Mouse (Mus musculus): ENCODE data around the gene Brsk1. TPM values are rescaled to one million over a fixed set of nuclear protein-coding genes. Genes with fewer than 3 reads are reported as not detected.

Brsk1 gene
- 1.7 TPM in 2 replicates for polyA plus RNA-seq (2014; fragmentation: Nextera tagmentation; extraction: Ambion mirVana)

GRCm38 (mm10) chr7:4690387-4690786 lies at the start of gene Brsk1:
Brsk1 (plus strand) TSS chr7:4690604.
- peak; percentile 39; the same call in 1 of the 2 replicates for ATAC-seq (replicated peaks; ENCODE audit: insufficient number of reproducible peaks, low FRiP score, low TSS enrichment)
- peak within 1 kb of the TSS; percentile 79 for H3K4me3 ChIP-seq (ENCODE audit: low read depth, low read length)
- H3K36me3 ChIP-seq (ENCODE audit: control insufficient read depth, insufficient read depth, low read length): 0 out of 2 replicates have a peak, but pooled peaks cover 2% of the 10 kb centered on the region
- peaks cover 7% of the 10 kb centered on the region for H3K4me1 ChIP-seq (ENCODE audit: control insufficient read depth, insufficient read depth, low read length)
- 0% methylated on average over 10 of the region's 18 CpGs for WGBS (ENCODE audit: insufficient replicate concordance)
- no peaks in the 10 kb centered on the region for H3K9me3 ChIP-seq (replicated peaks; ENCODE audit: control insufficient read depth, low read length)
- H3K9ac ChIP-seq (ENCODE audit: low read depth, low read length): peak within 1 kb of the TSS; percentile 88
- H3K27me3 ChIP-seq (ENCODE audit: control insufficient read depth, insufficient read depth, low read length): no peaks in the 10 kb centered on the region
- H3K27ac ChIP-seq (ENCODE audit: low read depth, low read length): peak within 1 kb of the TSS; percentile 71; the same call in 1 of the 2 replicates
- H3K4me2 ChIP-seq: peak within 1 kb of the TSS; percentile 85

- Histone ChIP-seq H3K9me3 (replicated peaks; ENCODE audit: control insufficient read depth, low read length) (no peaks in the 10 kb centered on the region), H3K27me3 (ENCODE audit: control insufficient read depth, insufficient read depth, low read length) (no peaks in the 10 kb centered on the region), H3K4me3 (ENCODE audit: low read depth, low read length) (no peak overlapping the region), H3K9ac (ENCODE audit: low read depth, low read length) (no peak overlapping the region), H3K36me3 (ENCODE audit: control insufficient read depth, insufficient read depth, low read length) (peaks cover 49% of the 10 kb centered on the region), H3K27ac (ENCODE audit: low read depth, low read length) (no peak overlapping the region), H3K4me1 (ENCODE audit: control insufficient read depth, insufficient read depth, low read length) (no peaks in the 10 kb centered on the region), H3K4me2 (no peak overlapping the region)
- 84% methylated on average over 11 of the region's 11 CpGs for WGBS (ENCODE audit: insufficient replicate concordance)
- ATAC-seq (replicated peaks; ENCODE audit: insufficient number of reproducible peaks, low FRiP score, low TSS enrichment): no peak
Measured at GRCm38 (mm10) chr7:4641155-4641554, 49.2 kb upstream of the Brsk1 start.

- peaks cover 45% of the 10 kb centered on the region for H3K36me3 ChIP-seq (ENCODE audit: control insufficient read depth, insufficient read depth, low read length)
- H3K27me3 ChIP-seq (ENCODE audit: control insufficient read depth, insufficient read depth, low read length): no peaks in the 10 kb centered on the region
- peaks cover under 1% of the 10 kb centered on the region for H3K4me1 ChIP-seq (ENCODE audit: control insufficient read depth, insufficient read depth, low read length)
- H3K27ac ChIP-seq (ENCODE audit: low read depth, low read length): no peak overlapping the region
- H3K4me3 ChIP-seq (ENCODE audit: low read depth, low read length): no peak overlapping the region
- ATAC-seq (replicated peaks; ENCODE audit: insufficient number of reproducible peaks, low FRiP score, low TSS enrichment): no peak
- no peak overlapping the region for H3K4me2 ChIP-seq
- no peak overlapping the region for H3K9ac ChIP-seq (ENCODE audit: low read depth, low read length)
- WGBS (ENCODE audit: insufficient replicate concordance): 84% methylated on average over 7 of the region's 7 CpGs
- H3K9me3 ChIP-seq (replicated peaks; ENCODE audit: control insufficient read depth, low read length): no peaks in the 10 kb centered on the region
Measured at GRCm38 (mm10) chr7:4641956-4642355, 48.4 kb upstream of the Brsk1 start.

GRCm38 (mm10) chr7:4643225-4643624 lies 47.2 kb upstream of the Brsk1 start:
- Histone ChIP-seq H3K4me1 (ENCODE audit: control insufficient read depth, insufficient read depth, low read length) (peaks cover 8% of the 10 kb centered on the region), H3K4me3 (ENCODE audit: low read depth, low read length) (no peak overlapping the region), H3K27ac (ENCODE audit: low read depth, low read length) (no peak overlapping the region), H3K9me3 (replicated peaks; ENCODE audit: control insufficient read depth, low read length) (no peaks in the 10 kb centered on the region), H3K4me2 (no peak overlapping the region), H3K9ac (ENCODE audit: low read depth, low read length) (no peak overlapping the region), H3K36me3 (ENCODE audit: control insufficient read depth, insufficient read depth, low read length) (peaks cover 43% of the 10 kb centered on the region), H3K27me3 (ENCODE audit: control insufficient read depth, insufficient read depth, low read length) (no peaks in the 10 kb centered on the region)
- ATAC-seq (replicated peaks; ENCODE audit: insufficient number of reproducible peaks, low FRiP score, low TSS enrichment): no peak
- WGBS (ENCODE audit: insufficient replicate concordance): 85% methylated on average over 6 of the region's 6 CpGs

GRCm38 (mm10) chr7:4646806-4647205 lies 43.6 kb upstream of the Brsk1 start:
- no peak overlapping the region for H3K4me2 ChIP-seq
- H3K9ac ChIP-seq (ENCODE audit: low read depth, low read length): no peak overlapping the region
- H3K36me3 ChIP-seq (ENCODE audit: control insufficient read depth, insufficient read depth, low read length): peaks cover 26% of the 10 kb centered on the region
- WGBS (ENCODE audit: insufficient replicate concordance): 87% methylated on average over 3 of the region's 3 CpGs
- no peak overlapping the region for H3K27ac ChIP-seq (ENCODE audit: low read depth, low read length)
- no peaks in the 10 kb centered on the region for H3K27me3 ChIP-seq (ENCODE audit: control insufficient read depth, insufficient read depth, low read length)
- no peak overlapping the region for H3K4me3 ChIP-seq (ENCODE audit: low read depth, low read length)
- no peaks in the 10 kb centered on the region for H3K9me3 ChIP-seq (replicated peaks; ENCODE audit: control insufficient read depth, low read length)
- no peak for ATAC-seq (replicated peaks; ENCODE audit: insufficient number of reproducible peaks, low FRiP score, low TSS enrichment)
- peaks cover 8% of the 10 kb centered on the region for H3K4me1 ChIP-seq (ENCODE audit: control insufficient read depth, insufficient read depth, low read length)

GRCm38 (mm10) chr7:4647291-4647690 lies 43.1 kb upstream of the Brsk1 start:
- H3K36me3 ChIP-seq (ENCODE audit: control insufficient read depth, insufficient read depth, low read length): peaks cover 23% of the 10 kb centered on the region
- H3K27ac ChIP-seq (ENCODE audit: low read depth, low read length): no peak overlapping the region
- H3K4me1 ChIP-seq (ENCODE audit: control insufficient read depth, insufficient read depth, low read length): peaks cover 10% of the 10 kb centered on the region
- ATAC-seq (replicated peaks; ENCODE audit: insufficient number of reproducible peaks, low FRiP score, low TSS enrichment): peak; percentile 46; the same call in 1 of the 2 replicates
- H3K9ac ChIP-seq (ENCODE audit: low read depth, low read length): no peak overlapping the region
- no peak overlapping the region for H3K4me2 ChIP-seq
- WGBS (ENCODE audit: insufficient replicate concordance): 36% methylated on average over 6 of the region's 6 CpGs
- H3K4me3 ChIP-seq (ENCODE audit: low read depth, low read length): no peak overlapping the region
- H3K9me3 ChIP-seq (replicated peaks; ENCODE audit: control insufficient read depth, low read length): no peaks in the 10 kb centered on the region
- H3K27me3 ChIP-seq (ENCODE audit: control insufficient read depth, insufficient read depth, low read length): no peaks in the 10 kb centered on the region

GRCm38 (mm10) chr7:4647992-4648391 lies 42.4 kb upstream of the Brsk1 start:
- no peaks in the 10 kb centered on the region for H3K9me3 ChIP-seq (replicated peaks; ENCODE audit: control insufficient read depth, low read length)

GRCm38 (mm10) chr7:4651581-4651980 lies 38.8 kb upstream of the Brsk1 start:
- no peak for ATAC-seq (replicated peaks; ENCODE audit: insufficient number of reproducible peaks, low FRiP score, low TSS enrichment)

More at GRCm38 (mm10) chr7:4647992-4648391, 42.4 kb upstream of the Brsk1 start:
- WGBS (ENCODE audit: insufficient replicate concordance): 85% methylated on average over 2 of the region's 2 CpGs
- H3K27ac ChIP-seq (ENCODE audit: low read depth, low read length): no peak overlapping the region
- H3K9ac ChIP-seq (ENCODE audit: low read depth, low read length): no peak overlapping the region
- peaks cover 15% of the 10 kb centered on the region for H3K4me1 ChIP-seq (ENCODE audit: control insufficient read depth, insufficient read depth, low read length)
- no peak overlapping the region for H3K4me2 ChIP-seq
- no peak overlapping the region for H3K4me3 ChIP-seq (ENCODE audit: low read depth, low read length)
- ATAC-seq (replicated peaks; ENCODE audit: insufficient number of reproducible peaks, low FRiP score, low TSS enrichment): no peak
- H3K36me3 ChIP-seq (ENCODE audit: control insufficient read depth, insufficient read depth, low read length): peaks cover 17% of the 10 kb centered on the region
- H3K27me3 ChIP-seq (ENCODE audit: control insufficient read depth, insufficient read depth, low read length): no peaks in the 10 kb centered on the region

GRCm38 (mm10) chr7:4652726-4653125 lies 37.7 kb upstream of the Brsk1 start:
- no peak overlapping the region for H3K4me3 ChIP-seq (ENCODE audit: low read depth, low read length)
- no peak overlapping the region for H3K27ac ChIP-seq (ENCODE audit: low read depth, low read length)
- H3K36me3 ChIP-seq (ENCODE audit: control insufficient read depth, insufficient read depth, low read length): no peaks in the 10 kb centered on the region; the same call in 1 of the 2 replicates
- H3K9me3 ChIP-seq (replicated peaks; ENCODE audit: control insufficient read depth, low read length): no peaks in the 10 kb centered on the region
- H3K4me1 ChIP-seq (ENCODE audit: control insufficient read depth, insufficient read depth, low read length): peaks cover 34% of the 10 kb centered on the region
- H3K9ac ChIP-seq (ENCODE audit: low read depth, low read length): peak overlapping the region; percentile 24; the same call in 1 of the 2 replicates
- 72% methylated on average over 5 of the region's 5 CpGs for WGBS (ENCODE audit: insufficient replicate concordance)
- ATAC-seq (replicated peaks; ENCODE audit: insufficient number of reproducible peaks, low FRiP score, low TSS enrichment): no peak
- no peaks in the 10 kb centered on the region for H3K27me3 ChIP-seq (ENCODE audit: control insufficient read depth, insufficient read depth, low read length)
- H3K4me2 ChIP-seq: no peak overlapping the region

More at GRCm38 (mm10) chr7:4651581-4651980, 38.8 kb upstream of the Brsk1 start:
- no peak overlapping the region for H3K27ac ChIP-seq (ENCODE audit: low read depth, low read length)
- H3K4me2 ChIP-seq: no peak overlapping the region
- H3K4me3 ChIP-seq (ENCODE audit: low read depth, low read length): no peak overlapping the region
- H3K4me1 ChIP-seq (ENCODE audit: control insufficient read depth, insufficient read depth, low read length): peaks cover 31% of the 10 kb centered on the region
- H3K9ac ChIP-seq (ENCODE audit: low read depth, low read length): no peak overlapping the region
- 75% methylated on average over 8 of the region's 8 CpGs for WGBS (ENCODE audit: insufficient replicate concordance)
- no peaks in the 10 kb centered on the region; the same call in 1 of the 2 replicates for H3K36me3 ChIP-seq (ENCODE audit: control insufficient read depth, insufficient read depth, low read length)
- no peaks in the 10 kb centered on the region for H3K27me3 ChIP-seq (ENCODE audit: control insufficient read depth, insufficient read depth, low read length)
- H3K9me3 ChIP-seq (replicated peaks; ENCODE audit: control insufficient read depth, low read length): no peaks in the 10 kb centered on the region

Measured in heart, embryonic 11.5 days (tissue).